Mouse (Mus musculus) cerebellum, adult 18-20 months (tissue): Measurements from ENCODE around the gene Cox5a.
A peak's percentile ranks its signal among the peaks of the same experiment; 100 is the strongest.

ENCODE experiments used
- DNase-seq, 2 experiments: peaks; one replicate each; pipeline ENCODE4 v3.0.0; 2021

The Cox5a gene

GRCm38 (mm10) chr9:57521056-57521911 is at the start of gene Cox5a:
Cox5a (plus strand) TSS chr9:57521274.
- DNase-seq = peak; percentile 90 to 99

GRCm38 (mm10) chr9:57485774-57486173 is 35.3 kb upstream of the Cox5a start:
- DNase-seq = peak; percentile 85

DNA sequence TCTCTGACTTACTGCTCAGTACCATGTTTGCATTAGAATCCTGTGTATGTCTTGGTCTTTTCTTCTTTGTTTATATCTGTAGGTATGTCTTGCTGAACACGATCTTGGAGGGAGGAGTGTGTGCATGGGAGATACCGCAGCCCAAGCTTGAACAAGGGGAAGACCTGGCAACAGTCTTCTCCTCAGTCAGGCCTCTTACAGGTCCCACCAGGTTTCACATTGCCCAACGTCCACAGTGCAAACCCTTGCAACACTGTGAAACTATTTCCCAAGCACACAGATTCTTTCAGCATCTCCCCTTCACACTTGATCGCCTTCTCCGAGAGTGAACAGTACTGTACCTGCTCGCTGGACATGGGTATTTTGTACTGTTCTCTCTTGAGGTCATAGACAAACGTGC is 33.3 kb upstream of the Cox5a start:
- no peak for DNase-seq

DNA sequence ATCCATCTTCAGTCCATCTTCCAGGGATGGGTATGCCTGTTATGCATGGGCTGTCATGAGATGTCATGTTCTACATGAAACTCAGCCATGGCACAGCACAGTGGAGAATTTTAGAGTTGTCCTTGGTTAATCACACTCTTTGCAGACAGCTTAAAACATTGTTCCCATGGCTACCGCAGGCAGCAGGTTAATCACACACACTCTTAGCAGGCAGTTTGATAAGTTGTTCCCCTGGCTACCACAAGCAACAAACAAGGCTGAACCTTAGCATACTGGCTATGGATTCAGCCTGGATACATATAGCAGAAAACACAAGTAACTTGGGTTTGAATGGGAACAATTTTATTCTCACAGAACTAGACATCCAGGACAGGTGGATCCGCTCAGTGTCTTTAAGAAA is 27.5 kb upstream of the Cox5a start:
- DNase-seq = no peak

- DNase-seq = no peak
Measured at GRCm38 (mm10) chr9:57494970-57495369, 26.1 kb upstream of the Cox5a start.

- no peak for DNase-seq
Measured at GRCm38 (mm10) chr9:57497236-57497635, 23.8 kb upstream of the Cox5a start.

GRCm38 (mm10) chr9:57498536-57498935 is 22.5 kb upstream of the Cox5a start:
- DNase-seq = no peak

DNA sequence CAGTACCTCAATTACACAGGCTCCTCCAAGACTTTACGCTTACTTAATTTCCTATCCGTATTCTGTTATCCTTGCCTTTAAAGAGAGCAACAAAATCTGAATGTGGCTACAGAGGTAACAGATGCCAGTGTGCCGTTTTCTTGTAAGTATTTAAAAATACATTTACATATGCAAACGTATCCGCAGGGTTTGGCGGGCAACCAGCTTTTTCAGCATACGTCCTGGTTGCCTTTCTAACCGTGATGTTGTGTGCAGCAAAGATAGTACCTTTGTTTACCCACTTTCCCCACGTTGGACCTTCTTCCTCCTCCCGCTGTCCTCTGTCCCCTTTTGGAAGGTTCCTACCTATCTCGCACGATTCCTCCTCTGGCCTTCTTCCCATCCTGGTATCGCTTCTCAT is 19.6 kb upstream of the Cox5a start:
- no peak for DNase-seq

GRCm38 (mm10) chr9:57501861-57502260 is 19.2 kb upstream of the Cox5a start:
- no peak for DNase-seq

DNA sequence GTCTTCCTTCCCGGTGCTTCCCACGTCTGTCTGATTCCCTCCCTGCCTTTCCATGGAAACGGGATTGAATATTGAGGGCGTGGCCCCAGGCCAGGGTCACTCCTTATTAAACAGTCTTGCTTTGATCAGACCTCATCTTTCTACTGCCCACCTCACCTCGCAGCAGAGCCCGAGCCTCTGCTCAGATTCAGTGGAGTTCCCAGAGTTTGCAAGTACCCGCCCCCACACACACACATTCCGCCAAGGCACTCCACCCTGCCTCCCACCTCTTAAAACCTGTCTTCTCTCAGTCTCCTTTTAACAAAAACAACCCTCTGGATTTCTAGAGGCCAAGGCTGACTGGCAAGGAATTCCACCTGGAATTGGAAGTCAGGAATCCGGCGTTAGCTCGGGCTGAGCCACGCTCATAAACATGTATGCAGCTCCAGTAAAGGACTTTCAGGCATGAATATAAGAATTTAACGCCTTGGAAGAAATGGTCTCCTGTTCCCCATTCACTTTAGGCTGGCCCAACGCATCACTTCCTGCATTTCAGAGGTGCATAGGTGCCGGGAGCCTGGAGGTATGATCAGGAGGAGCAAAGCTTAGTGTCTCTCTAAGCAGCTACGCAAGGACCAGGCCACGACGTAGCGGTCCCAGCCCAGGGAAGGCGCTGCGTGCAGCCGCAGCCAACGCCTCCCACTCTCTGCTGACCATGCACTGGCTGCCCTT is 18.0 kb upstream of the Cox5a start:
- no peak for DNase-seq

GRCm38 (mm10) chr9:57503622-57504380 is 17.3 kb upstream of the Cox5a start, which contains the start of gene Rpp25:
Rpp25 (plus strand) TSS chr9:57504026.
- DNase-seq = peak in 1 of 2 experiments; percentile 30

GRCm38 (mm10) chr9:57504381-57504700 is 16.7 kb upstream of the Cox5a start:
- peak; percentile 44 to 55 for DNase-seq

DNA sequence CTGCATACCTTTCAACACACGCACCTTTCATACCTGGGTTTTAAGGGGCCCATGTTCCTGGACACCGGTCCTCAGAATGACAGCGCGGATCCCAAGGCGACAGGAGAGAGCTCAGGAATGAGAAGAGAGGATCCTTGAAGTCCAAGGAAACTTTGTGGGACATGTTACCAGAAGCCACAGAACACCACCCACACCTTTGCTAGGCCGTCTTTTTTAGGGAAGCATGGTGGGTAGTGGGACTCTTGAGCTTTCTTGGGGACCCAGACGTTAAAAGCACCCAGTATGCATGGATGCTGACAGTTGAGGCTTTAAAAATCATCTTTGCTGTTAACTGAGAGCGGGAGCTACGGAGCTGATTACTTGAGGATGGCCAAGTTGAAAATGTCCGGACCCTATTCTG is 16.2 kb upstream of the Cox5a start:
- no peak for DNase-seq

- no peak for DNase-seq
Measured at GRCm38 (mm10) chr9:57505700-57506099, 15.4 kb upstream of the Cox5a start.

DNA sequence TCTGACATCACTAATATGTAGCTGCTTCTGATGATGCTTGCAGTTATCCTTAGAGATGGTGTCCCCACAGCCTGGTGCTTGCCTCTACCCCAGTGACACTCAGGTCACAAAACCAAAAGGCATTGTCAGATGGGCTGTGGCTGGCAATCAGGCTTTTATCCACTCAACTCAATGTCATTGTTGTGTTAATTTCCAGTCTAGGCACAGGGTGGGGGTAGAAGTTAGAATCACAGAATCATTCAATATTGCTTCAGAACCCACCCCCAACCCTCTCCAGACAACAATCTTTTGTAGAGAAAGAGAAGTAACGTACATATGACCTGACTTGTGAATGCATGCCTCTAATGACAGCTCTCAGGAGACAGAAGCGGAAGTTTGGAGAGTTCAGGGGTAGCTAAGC is 10.5 kb upstream of the Cox5a start:
- no peak for DNase-seq

DNA sequence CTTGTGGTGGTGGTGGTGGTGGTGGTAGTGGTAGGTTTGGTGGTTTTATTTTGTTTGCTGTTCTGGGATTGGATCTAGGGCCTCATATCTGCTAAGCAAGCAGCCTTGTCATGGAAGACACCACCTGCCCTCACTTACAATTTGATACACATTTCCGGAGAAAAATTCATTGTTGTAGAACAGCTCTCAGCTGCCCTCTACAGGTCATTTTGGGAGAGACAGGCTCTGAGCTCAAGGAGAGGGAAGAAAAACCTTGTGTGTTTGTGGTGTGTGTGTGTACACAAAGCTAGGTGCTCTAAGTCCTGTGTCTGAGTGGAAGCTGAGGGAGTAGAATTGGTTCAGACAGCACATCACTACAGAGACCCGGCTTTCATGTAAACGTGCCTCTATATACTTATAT is 4.0 kb upstream of the Cox5a start:
- DNase-seq = peak; percentile 69 to 71

GRCm38 (mm10) chr9:57520375-57521055 is 559 bp upstream of the Cox5a start:
- DNase-seq = no peak

DNA sequence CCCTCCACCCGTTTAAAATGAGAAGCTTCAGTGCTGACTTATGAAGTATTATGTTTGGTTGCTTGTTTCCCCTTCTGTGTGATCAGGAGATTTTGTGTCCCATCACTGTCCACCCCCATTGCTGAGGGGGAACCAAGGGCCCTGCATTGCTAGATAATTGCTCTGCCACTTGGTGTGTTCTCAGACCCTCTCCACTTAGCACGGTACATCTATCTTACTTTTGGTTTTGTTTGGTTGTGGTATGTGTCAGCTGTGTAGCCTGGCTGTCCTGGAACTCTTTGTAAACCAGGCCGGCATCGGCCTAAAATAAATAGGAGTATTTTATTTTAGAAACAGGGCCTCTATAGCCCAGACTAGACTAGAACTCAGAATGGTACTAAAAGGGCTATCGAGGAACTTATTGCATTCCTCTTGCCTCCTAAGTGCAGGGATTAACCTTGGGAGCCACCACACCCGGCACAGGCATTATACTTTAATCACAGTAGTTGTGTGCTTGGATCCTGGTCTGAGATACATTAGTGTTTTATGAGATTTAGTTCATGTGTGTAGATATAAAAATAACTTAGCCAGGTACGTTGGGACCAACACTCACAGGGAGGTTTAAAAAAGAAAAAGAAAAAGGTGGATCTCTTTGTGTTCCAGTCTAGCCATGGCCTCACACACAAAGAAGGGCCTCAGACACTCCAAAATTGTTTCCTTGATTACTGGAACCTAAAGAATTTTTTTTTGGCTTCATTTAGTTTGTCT is 1.2 kb downstream of the Cox5a start:
- DNase-seq = no peak

DNA sequence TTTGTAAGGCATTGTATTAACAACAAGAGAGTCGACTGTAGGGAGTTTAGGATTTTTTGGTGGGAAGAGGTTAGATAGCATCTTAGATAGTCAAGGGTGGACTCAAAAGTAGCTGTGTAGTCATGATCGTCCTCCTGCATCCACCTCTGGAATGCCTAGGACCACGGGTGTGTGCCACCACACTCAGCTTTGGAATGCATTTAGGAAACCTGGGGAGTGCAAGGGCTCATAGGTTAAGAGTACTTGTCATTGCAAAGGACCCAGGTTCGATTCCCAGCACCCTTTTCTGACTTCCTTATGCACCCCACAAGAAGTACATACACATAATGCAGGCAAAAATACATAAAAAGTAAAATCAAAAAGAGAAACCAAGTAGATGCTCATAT is 1.8 kb downstream of the Cox5a start:
- no peak for DNase-seq

DNA sequence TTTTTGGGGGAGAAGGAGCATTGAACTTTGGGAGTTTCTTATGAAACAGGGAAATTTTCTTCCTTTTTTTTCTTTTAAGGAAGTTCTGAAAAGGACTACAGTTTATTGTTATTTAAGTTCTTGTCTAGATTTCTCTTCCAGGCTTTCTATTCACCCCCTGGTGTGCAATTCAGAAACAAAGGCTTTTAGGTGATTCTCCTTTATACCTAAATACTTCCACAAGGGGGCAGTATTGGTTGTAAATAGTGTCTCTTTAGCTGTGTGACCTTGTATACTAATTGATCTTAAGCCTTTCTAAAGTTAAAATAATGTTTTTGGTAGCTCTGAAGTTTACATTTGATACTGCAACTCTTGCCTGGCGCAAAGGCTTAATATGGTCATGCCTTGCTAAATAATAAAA is 2.7 kb downstream of the Cox5a start:
- DNase-seq = no peak

DNA sequence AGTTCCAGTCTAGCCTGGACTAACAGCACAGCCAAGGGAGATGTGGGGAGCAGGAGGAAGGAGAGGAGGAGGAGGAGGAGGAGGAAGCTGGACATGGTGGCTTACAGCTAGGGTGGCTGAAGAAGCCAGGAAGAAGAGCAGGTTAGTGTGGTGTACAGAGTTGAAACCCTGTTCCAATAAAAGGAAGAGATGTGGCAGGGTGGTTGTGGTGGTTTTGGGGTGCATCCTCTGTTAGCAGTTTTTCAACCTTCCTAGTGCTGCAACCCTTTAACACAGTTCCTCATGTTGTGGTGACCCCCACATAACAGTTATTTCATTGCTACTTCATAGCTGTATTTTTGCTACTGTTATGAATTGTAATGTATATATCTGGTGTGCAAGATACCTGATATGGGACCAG is 3.4 kb downstream of the Cox5a start:
- DNase-seq = no peak

DNA sequence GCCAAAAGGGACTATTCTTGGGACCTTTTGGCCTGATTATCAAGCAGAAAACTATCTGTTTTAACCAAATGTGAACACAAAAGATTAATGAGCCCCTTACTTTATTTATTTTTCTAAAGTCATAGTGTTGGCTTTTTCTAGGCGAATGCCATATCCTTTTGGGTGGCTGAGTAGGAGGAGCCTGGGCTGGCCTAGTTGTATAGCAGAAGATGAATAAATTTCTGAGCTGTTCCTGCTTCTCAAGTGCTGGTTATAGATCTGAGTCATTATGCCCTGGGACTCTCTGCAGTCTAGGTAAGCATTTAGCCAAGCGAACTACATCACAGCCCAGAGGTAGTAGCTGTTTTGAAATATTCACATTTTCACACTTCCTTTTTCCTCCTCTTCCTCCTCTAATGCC is 4.4 kb downstream of the Cox5a start:
- no peak for DNase-seq
